Mouse (Mus musculus) frontal cortex, adult (tissue): ENCODE results near the gene Defb45.

Source experiments
- ATAC-seq: cut with Nextera tagmentation; 2 replicates; pipeline ENCODE4 v1.9.2; 2017; ENCODE audit warnings: mild to moderate bottlenecking, moderate library complexity, mixed read lengths; ENCODE audit not compliant: low TSS enrichment

Defb45 gene

DNA sequence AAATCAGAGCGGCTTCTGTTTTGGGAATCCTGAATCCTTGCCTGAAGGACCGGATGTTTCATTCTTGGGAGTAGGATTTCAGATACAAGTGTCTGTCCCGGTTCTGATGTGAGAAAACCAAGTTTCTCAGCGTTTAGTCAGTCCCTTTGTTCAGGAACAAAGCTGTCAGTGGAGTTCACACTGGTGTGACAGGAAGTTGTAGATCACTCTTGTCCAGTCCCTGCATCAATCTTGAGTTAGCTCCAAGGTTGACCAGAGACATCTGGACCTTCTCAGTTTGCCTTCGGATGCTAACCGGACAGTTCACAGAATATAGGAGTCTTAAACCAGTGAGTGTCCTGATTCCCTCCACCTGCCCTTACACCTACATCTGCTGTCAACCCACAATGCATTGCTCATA is 8.5 kb upstream of the Defb45 start:
- ATAC-seq = no peak

DNA sequence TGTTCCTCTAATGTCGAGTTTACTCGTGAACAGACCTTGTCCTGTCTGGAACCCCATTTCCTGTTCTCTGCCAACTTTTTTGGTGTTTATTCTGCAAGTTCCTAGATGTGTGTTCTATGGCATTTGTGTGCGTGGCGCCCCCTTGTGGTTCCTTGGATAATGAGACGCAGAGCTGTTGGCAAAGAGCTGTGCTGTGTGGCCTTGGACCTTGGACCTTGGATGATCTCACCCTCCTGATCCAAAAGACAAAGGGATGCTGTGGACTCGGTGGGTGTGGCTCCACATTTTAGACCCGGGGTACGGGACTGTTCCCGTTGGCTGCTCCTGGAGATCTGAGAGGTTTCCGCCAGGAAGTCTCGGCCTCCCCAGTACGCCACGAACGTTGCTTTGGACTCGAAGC is 4.9 kb upstream of the Defb45 start, which contains the start of gene Defb36:
Gene Defb36 (plus strand): TSS at position 271 of the 400 bp plus-strand sequence.
- ATAC-seq = no peak

- ATAC-seq = no peak
These were observed 2.2 kb upstream of the Defb45 start for GRCm38 (mm10) chr2:152601275-152601960.

DNA sequence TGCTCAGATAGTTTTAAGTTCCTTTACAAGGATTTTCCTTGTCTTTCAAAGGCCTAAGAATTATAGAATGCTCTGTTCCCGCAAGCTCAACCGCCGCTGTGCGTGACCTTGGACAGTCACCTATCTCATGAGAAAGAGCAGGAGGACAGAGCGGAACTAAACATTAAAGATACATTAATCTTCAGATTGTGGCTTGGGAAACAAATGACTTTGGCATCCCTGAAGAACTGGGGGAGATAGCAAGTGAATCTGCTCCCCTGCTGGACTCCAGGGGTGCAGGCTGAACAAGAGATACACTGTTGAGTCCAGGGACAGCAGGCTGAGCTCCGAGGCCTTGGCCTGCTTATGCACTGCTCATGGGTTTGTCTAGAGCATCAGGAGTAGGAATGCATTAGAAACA is 877 bp upstream of the Defb45 start:
- no peak for ATAC-seq

GRCm38 (mm10) chr2:152589021-152589420 is 10.2 kb downstream of the Defb45 start:
- no peak for ATAC-seq

DNA sequence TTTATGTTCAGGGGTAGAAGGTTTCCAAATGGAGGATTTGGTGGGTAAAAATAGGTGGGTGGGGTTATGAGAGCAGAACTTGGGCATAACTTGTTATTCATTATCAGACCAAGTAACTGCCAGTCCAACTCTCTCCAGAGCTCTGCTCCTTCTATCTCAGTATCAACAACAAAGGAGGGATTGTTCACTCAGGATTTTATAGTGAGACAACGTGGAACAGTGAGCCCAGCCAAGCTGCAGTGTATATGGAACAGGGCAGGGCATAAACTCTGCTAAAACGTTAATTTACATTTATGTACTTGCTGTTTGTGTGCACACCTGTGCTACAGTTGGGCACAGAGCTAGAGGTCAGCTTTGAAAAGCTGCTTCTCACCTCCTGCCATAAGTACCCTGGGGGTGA is 10.7 kb downstream of the Defb45 start:
- ATAC-seq = no peak

GRCm38 (mm10) chr2:152586926-152587560 is 12.2 kb downstream of the Defb45 start:
- peak; percentile 47; the same call in 1 of the 2 replicates for ATAC-seq

- ATAC-seq = no peak
These were observed 18.6 kb downstream of the Defb45 start for GRCm38 (mm10) chr2:152580612-152581011.

DNA sequence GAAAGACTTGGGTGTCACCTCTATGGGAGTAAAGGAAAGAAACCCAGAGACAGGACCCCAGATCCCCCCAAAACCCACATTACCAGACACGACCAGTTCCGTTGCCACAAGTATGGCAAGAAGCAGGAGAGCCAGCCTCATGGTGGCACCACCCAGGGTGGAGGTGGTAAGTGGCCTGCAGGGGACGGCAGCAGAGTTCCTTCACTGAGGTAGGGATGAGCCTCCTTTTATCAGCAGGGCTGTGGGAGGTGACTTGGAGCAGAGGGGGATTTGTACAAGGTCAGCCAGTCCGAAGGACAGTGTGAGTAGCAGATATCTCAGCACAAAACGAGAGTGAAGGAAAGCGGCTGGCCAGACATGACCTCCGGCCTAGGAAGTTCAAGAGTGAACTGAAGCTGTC is 19.1 kb downstream of the Defb45 start, which contains the start of gene Defb19:
Gene Defb19 (minus strand): TSS at position 206 of the 400 bp plus-strand sequence.
- no peak for ATAC-seq

DNA sequence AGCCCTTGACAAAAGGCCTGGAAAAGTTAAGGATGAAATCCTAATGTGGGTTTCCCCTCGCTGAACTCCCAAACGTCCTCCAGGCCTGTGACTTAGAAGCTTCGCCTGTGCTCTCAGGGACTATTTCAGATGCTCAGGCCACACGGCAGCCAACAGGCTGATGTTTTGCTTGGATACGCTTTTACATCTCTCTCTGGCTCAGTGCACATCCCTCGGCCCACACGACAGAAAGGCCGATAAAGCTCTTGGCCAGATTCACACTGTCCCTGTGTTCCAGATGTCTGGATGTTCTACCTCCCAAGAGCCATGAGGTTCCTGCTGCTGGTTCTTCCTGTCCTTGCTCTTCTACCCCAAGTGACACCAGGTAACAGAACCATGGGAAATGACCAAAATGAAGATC is 25.7 kb downstream of the Defb45 start:
- no peak for ATAC-seq

GRCm38 (mm10) chr2:152572114-152572794 is 26.9 kb downstream of the Defb45 start, which contains the start of gene Defb21:
Gene Defb21, plus strand, starts transcription at chr2:152572744.
- no peak for ATAC-seq

DNA sequence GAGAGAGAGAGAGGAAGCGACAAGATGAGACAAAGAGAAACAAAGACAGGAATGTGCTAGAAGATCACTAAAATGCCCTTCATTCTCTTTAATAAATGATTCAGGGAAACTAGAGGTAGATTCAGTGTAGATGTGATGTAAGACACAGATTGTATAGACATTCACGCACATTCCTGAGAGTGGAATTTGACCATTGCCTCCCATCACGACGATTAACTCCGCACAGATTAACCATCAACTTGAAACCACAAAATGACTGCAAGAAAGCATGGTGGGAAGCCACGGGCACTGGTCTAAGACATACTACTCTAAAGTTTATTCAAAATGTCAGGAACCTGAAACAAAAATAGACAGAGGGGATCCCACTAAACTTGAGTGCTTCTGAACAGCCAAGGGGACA is 28.9 kb downstream of the Defb45 start:
- no peak for ATAC-seq

- no peak for ATAC-seq
These were observed 29.3 kb downstream of the Defb45 start for GRCm38 (mm10) chr2:152569881-152570280.

DNA sequence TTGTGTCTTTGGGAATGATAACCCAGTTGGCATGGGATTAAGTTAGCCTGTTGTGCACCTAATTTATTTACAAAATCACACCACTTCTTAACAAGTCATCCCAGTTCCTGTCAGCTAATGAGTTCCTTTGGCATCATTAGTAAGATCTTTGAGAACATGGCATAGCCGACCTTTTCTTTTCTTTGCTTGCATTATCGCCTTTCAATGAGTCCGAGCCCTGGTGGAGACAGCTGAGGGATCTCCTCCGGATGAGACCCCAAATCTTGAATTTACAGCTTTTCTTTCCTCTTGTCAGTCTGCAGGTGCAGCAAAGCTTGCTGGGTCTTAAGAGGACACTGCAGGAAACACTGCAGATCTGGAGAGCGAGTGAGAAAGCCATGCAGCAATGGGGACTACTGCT is 30.2 kb downstream of the Defb45 start, which contains the start of gene Gm17416:
Gene Gm17416 (plus strand): TSS at position 301 of the 400 bp plus-strand sequence.
- ATAC-seq = no peak

DNA sequence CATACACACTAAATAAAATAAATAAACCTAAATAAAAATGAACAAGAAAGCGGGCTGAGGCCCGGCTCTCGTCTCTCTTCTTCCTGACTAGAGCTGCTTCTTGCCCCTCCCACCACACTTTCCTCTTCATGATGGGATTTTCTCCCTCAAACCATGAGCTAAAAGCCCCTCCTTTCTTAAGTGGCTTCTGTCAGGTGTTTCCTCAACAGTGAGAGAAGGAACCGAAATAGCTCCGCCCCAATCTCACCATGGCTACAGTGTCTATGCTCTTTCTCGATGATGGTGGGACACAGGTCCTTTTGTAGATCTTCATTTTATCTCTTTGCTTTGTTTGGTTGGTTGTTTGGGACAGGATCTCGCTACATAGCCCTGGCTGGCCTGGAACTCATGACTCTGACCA is 42.5 kb downstream of the Defb45 start:
- no peak for ATAC-seq

DNA sequence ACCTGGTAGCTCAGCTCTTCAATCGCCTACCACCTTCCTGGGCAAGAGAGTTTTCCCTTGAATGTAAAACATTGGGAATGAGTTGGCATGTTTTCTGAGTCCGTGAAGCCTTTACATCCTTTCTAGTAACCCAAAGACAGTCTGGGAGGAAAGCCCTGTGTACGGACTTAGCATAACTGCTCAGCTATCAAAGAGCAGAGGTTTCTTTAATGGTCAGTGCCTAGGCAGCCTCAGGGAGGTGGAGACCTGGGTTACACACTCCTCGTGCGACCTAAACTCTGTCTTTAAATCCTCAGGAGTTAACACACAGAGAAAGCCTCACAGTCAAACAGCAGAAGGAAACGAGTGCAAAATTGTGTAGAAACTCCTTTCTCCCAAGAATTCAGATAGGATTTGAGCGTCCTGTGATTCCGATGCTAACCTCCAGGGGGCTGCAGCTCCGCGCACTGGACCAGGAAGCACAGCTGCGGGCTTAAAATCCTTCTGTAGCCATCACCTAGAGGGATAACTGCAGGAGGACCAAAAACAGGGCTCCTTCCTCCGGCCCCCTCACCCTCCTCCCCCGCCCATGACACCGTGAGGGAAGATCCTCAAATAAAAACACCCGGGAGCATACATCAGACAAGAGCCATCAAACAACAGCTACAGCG is 45.3 kb downstream of the Defb45 start:
- ATAC-seq = peak; percentile 97

DNA sequence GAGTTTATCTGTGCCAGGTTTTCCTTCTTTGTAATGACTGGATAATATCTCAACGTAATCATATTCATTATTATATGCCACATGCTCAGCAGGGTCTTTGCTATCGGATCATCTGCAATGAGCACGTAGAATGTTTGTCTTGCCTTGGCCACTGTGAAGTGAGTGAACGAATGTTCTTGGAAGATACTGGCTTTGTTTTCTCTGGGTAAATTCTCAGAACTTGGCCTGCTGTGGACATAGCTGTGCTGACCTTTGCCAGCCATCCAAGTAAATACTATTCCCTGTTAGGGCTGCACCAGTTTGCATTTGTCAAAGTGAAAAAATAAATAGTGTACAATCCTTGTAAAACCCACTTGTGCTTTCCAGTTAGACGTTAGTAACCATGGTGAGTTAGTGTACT is 51.1 kb downstream of the Defb45 start:
- no peak for ATAC-seq

DNA sequence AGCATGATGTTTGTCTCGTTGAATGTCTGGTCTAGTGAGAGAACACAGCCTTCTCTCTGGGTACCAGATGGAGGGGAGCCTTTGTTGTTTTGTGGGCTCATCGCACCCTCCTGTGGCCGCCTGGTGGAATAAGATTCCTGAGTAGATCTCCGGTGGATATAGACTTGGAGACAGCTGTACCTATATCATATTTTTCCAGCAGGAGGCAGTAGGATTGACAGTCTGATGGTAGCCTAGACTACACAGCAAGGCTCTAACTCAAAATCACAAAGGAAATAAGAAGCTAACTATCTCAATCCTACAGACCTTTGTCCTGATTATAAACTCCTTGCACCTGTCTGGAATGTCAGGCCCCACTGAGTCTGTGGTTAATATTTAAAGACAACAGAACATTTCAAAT is 54.5 kb downstream of the Defb45 start:
- ATAC-seq = peak; percentile 99

DNA sequence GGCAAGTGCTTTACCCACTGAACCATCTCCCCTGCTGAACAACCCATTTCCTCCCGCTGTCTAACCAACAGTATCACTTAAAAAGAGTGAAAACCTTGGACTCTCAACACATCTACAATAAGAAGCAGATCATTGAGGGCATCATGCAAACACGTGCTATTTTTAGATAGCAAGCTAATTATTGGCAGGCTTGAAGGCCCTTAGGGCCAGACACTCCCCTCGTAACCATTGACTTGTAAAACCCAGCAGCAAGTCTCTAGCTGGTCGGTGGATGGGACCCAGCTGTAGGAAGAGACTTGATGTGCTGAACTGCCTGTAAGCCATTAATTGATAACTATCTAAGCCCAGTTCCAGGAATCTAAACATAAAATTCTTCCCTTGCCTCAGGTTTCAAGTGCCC is 55.7 kb downstream of the Defb45 start:
- no peak for ATAC-seq
